Mouse (Mus musculus): ENCODE results near the gene Nos1. TPM values are rescaled to one million over a fixed set of nuclear protein-coding genes. Genes with fewer than 3 reads are reported as not detected.

Gene Nos1
- 5.0 and 7.2 TPM in 2 replicates for polyA plus RNA-seq (2015; fragmentation: Nextera tagmentation; extraction: Ambion mirVana)

GRCm38 (mm10) chr5:117780681-117781080 lies at the start of gene Nos1:
Nos1 (plus strand) TSS chr5:117781032.
- no peak within 1 kb of the TSS for H3K4me2 ChIP-seq (replicated peaks)
- H3K4me1 ChIP-seq, result no peaks in the 10 kb centered on the region
- H3K9me3 ChIP-seq, result no peaks in the 10 kb centered on the region
- WGBS, result 26% methylated on average over 10 of the region's 10 CpGs
- H3K27ac ChIP-seq (replicated peaks), result no peak within 1 kb of the TSS
- H3K36me3 ChIP-seq, result no peaks in the 10 kb centered on the region
- ATAC-seq (replicated peaks), result no peak
- no peak within 1 kb of the TSS for H3K9ac ChIP-seq (replicated peaks)
- no peaks in the 10 kb centered on the region for H3K27me3 ChIP-seq
- H3K4me3 ChIP-seq, result no peak within 1 kb of the TSS

- no peak overlapping the region for H3K4me2 ChIP-seq (replicated peaks)
- no peak overlapping the region for H3K9ac ChIP-seq (replicated peaks)
- no peaks in the 10 kb centered on the region for H3K36me3 ChIP-seq
These were observed 49.5 kb upstream of the Nos1 start for GRCm38 (mm10) chr5:117731311-117731710.

GRCm38 (mm10) chr5:117744654-117745178 lies 36.1 kb upstream of the Nos1 start:
- Histone ChIP-seq H3K4me3 (no peak overlapping the region), H3K9me3 (no peaks in the 10 kb centered on the region), H3K36me3 (no peaks in the 10 kb centered on the region), H3K27ac (replicated peaks) (no peak overlapping the region), H3K9ac (replicated peaks) (no peak overlapping the region), H3K4me1 (peaks cover 12% of the 10 kb centered on the region), H3K27me3 (no peaks in the 10 kb centered on the region), H3K4me2 (replicated peaks) (no peak overlapping the region)
- WGBS, result 80% methylated on average over 11 of the region's 11 CpGs
- ATAC-seq (replicated peaks), result no peak

More at GRCm38 (mm10) chr5:117731311-117731710, 49.5 kb upstream of the Nos1 start:
- no peak overlapping the region for H3K27ac ChIP-seq (replicated peaks)
- WGBS, result 49% methylated on average over 6 of the region's 6 CpGs
- H3K4me3 ChIP-seq, result no peak overlapping the region
- H3K27me3 ChIP-seq, result no peaks in the 10 kb centered on the region
- no peaks in the 10 kb centered on the region for H3K9me3 ChIP-seq
- ATAC-seq (replicated peaks), result no peak
- no peaks in the 10 kb centered on the region for H3K4me1 ChIP-seq

- no peak overlapping the region for H3K27ac ChIP-seq (replicated peaks)
- no peaks in the 10 kb centered on the region for H3K9me3 ChIP-seq
- 11% methylated on average over 5 of the region's 5 CpGs for WGBS
- no peak overlapping the region for H3K4me2 ChIP-seq (replicated peaks)
- no peaks in the 10 kb centered on the region for H3K36me3 ChIP-seq
- no peak for ATAC-seq (replicated peaks)
- H3K4me1 ChIP-seq, result peaks cover 9% of the 10 kb centered on the region
- no peak overlapping the region for H3K4me3 ChIP-seq
- no peak overlapping the region for H3K9ac ChIP-seq (replicated peaks)
- H3K27me3 ChIP-seq, result no peaks in the 10 kb centered on the region
These were observed 31.5 kb upstream of the Nos1 start for GRCm38 (mm10) chr5:117749353-117749752.

GRCm38 (mm10) chr5:117757696-117758482 lies 22.9 kb upstream of the Nos1 start:
- Histone ChIP-seq H3K36me3 (0 out of 2 replicates have a peak, but pooled peaks cover 2% of the 10 kb centered on the region), H3K9ac (replicated peaks) (no peak overlapping the region), H3K9me3 (no peaks in the 10 kb centered on the region), H3K27me3 (no peaks in the 10 kb centered on the region), H3K4me1 (0 out of 2 replicates have a peak, but pooled peaks cover 8% of the 10 kb centered on the region), H3K4me2 (replicated peaks) (no peak overlapping the region), H3K27ac (replicated peaks) (0 out of 2 replicates have a peak overlapping the region, but pooled peaks have one; percentile 3), H3K4me3 (no peak overlapping the region)
- WGBS, result 5% methylated on average over 12 of the region's 12 CpGs
- no peak; the same call in 1 of the 2 replicates for ATAC-seq (replicated peaks)

- Histone ChIP-seq H3K36me3 (0 out of 2 replicates have a peak, but pooled peaks cover 2% of the 10 kb centered on the region), H3K9ac (replicated peaks) (no peak overlapping the region), H3K4me2 (replicated peaks) (no peak overlapping the region), H3K4me3 (no peak overlapping the region), H3K9me3 (no peaks in the 10 kb centered on the region), H3K27ac (replicated peaks) (no peak overlapping the region), H3K27me3 (no peaks in the 10 kb centered on the region), H3K4me1 (0 out of 2 replicates have a peak, but pooled peaks cover 8% of the 10 kb centered on the region)
- 80% methylated on average over 9 of the region's 9 CpGs for WGBS
- ATAC-seq (replicated peaks), result no peak
These were observed 19.5 kb upstream of the Nos1 start for GRCm38 (mm10) chr5:117761181-117761832.

- H3K9me3 ChIP-seq, result no peaks in the 10 kb centered on the region
- H3K4me3 ChIP-seq, result no peak overlapping the region
- ATAC-seq (replicated peaks), result no peak
- H3K4me2 ChIP-seq (replicated peaks), result no peak overlapping the region
- H3K27ac ChIP-seq (replicated peaks), result no peak overlapping the region
- 83% methylated on average over 9 of the region's 9 CpGs for WGBS
- no peak overlapping the region for H3K9ac ChIP-seq (replicated peaks)
- no peaks in the 10 kb centered on the region for H3K27me3 ChIP-seq
- 0 out of 2 replicates have a peak, but pooled peaks cover 2% of the 10 kb centered on the region for H3K36me3 ChIP-seq
- H3K4me1 ChIP-seq, result no peaks in the 10 kb centered on the region
These were observed 16.3 kb upstream of the Nos1 start for GRCm38 (mm10) chr5:117764496-117764895.

GRCm38 (mm10) chr5:117779175-117779574 lies 1.7 kb upstream of the Nos1 start:
- ATAC-seq (replicated peaks), result no peak
- 54% methylated on average over 11 of the region's 11 CpGs for WGBS
- H3K27me3 ChIP-seq, result no peaks in the 10 kb centered on the region
- no peaks in the 10 kb centered on the region for H3K4me1 ChIP-seq
- no peak overlapping the region for H3K27ac ChIP-seq (replicated peaks)
- no peak overlapping the region for H3K9ac ChIP-seq (replicated peaks)
- no peaks in the 10 kb centered on the region for H3K9me3 ChIP-seq
- H3K36me3 ChIP-seq, result no peaks in the 10 kb centered on the region
- H3K4me2 ChIP-seq (replicated peaks), result no peak overlapping the region
- H3K4me3 ChIP-seq, result no peak overlapping the region

GRCm38 (mm10) chr5:117781178-117781577 lies 346 bp downstream of the Nos1 start:
- Histone ChIP-seq H3K4me1 (no peaks in the 10 kb centered on the region), H3K36me3 (no peaks in the 10 kb centered on the region), H3K9ac (replicated peaks) (no peak overlapping the region), H3K9me3 (no peaks in the 10 kb centered on the region), H3K4me3 (no peak overlapping the region), H3K4me2 (replicated peaks) (no peak overlapping the region), H3K27ac (replicated peaks) (no peak overlapping the region), H3K27me3 (no peaks in the 10 kb centered on the region)
- ATAC-seq (replicated peaks), result no peak
- 67% methylated on average over 6 of the region's 6 CpGs for WGBS

GRCm38 (mm10) chr5:117790071-117790470 lies 9.2 kb downstream of the Nos1 start:
- 76% methylated on average over 6 of the region's 6 CpGs for WGBS
- no peak overlapping the region for H3K9ac ChIP-seq (replicated peaks)
- H3K27ac ChIP-seq (replicated peaks), result no peak overlapping the region
- no peak overlapping the region for H3K4me2 ChIP-seq (replicated peaks)
- H3K9me3 ChIP-seq, result no peaks in the 10 kb centered on the region
- H3K27me3 ChIP-seq, result no peaks in the 10 kb centered on the region
- no peak for ATAC-seq (replicated peaks)
- H3K4me3 ChIP-seq, result no peak overlapping the region
- H3K36me3 ChIP-seq, result no peaks in the 10 kb centered on the region
- H3K4me1 ChIP-seq, result no peaks in the 10 kb centered on the region

GRCm38 (mm10) chr5:117791875-117792274 lies 11.0 kb downstream of the Nos1 start:
- no peak overlapping the region for H3K4me3 ChIP-seq
- no peak overlapping the region for H3K9ac ChIP-seq (replicated peaks)
- no peak overlapping the region for H3K4me2 ChIP-seq (replicated peaks)
- ATAC-seq (replicated peaks), result no peak
- H3K27ac ChIP-seq (replicated peaks), result no peak overlapping the region
- H3K27me3 ChIP-seq, result no peaks in the 10 kb centered on the region
- WGBS, result 72% methylated on average over 14 of the region's 14 CpGs
- H3K36me3 ChIP-seq, result no peaks in the 10 kb centered on the region
- H3K9me3 ChIP-seq, result no peaks in the 10 kb centered on the region
- H3K4me1 ChIP-seq, result no peaks in the 10 kb centered on the region

GRCm38 (mm10) chr5:117800849-117801248 lies 20.0 kb downstream of the Nos1 start:
- Histone ChIP-seq H3K4me1 (no peaks in the 10 kb centered on the region), H3K9ac (replicated peaks) (no peak overlapping the region), H3K9me3 (no peaks in the 10 kb centered on the region), H3K36me3 (no peaks in the 10 kb centered on the region), H3K4me2 (replicated peaks) (no peak overlapping the region), H3K4me3 (no peak overlapping the region), H3K27me3 (no peaks in the 10 kb centered on the region), H3K27ac (replicated peaks) (no peak overlapping the region)
- ATAC-seq (replicated peaks), result no peak
- 75% methylated on average over 9 of the region's 9 CpGs for WGBS
